Comparison of ENCODE assay signal across 12 mouse cellular contexts in the genomic region with DNA sequence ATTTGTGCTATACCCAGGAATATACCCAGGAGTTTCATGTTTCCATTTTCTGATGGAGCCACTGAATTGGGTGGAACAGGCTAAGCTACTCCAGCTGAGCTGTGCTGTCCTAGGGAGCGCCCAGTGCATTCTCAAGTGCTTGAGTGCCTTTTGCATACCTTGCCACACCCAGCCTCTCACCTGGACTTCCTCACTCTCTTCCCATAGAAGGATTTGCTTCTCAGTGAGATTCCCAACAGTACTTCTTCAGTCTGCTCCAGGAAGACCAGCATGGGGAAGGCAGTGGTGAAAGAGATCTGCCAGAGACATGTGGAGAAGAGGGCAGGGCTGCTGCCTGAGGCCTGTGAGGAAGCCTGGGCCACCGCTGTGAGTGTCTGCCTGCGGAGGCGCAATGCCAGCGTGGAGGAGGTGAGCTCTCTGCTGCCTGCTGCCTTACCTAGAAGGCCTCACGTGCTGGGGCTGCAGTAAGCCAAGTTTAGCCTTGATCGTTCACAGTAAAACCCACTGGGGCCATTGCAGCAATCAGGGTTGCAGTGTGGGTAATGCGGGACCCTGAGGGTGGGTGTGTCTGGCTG. TPM values are rescaled to one million over a fixed set of nuclear protein-coding genes. Genes with fewer than 3 reads are reported as not detected.
A peak's percentile ranks its signal among the peaks of the same experiment; 100 is the strongest.
DNase-seq lines count a peak whose midpoint lies in the region; ATAC-seq and TF ChIP-seq lines count a peak whose summit lies in the region.
"Had no signal": no experiment of that assay in that cellular context is flagged by ENCODE, and none has a peak within 500 bp of the region (broad histone marks: within the 10 kb centered on the region; RNA-seq: fewer than 3 reads in every experiment).

No protein-coding gene starts in this region.

- 0 out of 2 replicates have a peak, but pooled peaks have one; percentile 15 for TF ChIP-seq CTCF in stomach, postnatal 0 days (IDR thresholded peaks at IDR 0.05; ENCODE audit: low read depth)

- no peak overlapping the region for H3K4me2 ChIP-seq in stomach, postnatal 0 days (replicated peaks; ENCODE audit: low read depth)
- H3K4me2 ChIP-seq: forebrain, embryonic 15.5 days; kidney, embryonic 15.5 days had no signal

- no peak for TF ChIP-seq EP300 in stomach, postnatal 0 days (optimal IDR thresholded peaks at IDR 0.05)

- no peaks in the 10 kb centered on the region for H3K9me3 ChIP-seq in stomach, postnatal 0 days (ENCODE audit: control insufficient read depth, low read length)
- H3K9me3 ChIP-seq: forebrain, embryonic 15.5 days; hindbrain, embryonic 10.5 days; kidney, embryonic 15.5 days had no signal

- peaks cover 5% of the 10 kb centered on the region for H3K4me1 ChIP-seq in stomach, postnatal 0 days (replicated peaks; ENCODE audit: control insufficient read depth, insufficient read depth)
- H3K4me1 ChIP-seq: forebrain, embryonic 15.5 days had no signal

- peak; percentile 22 for DNase-seq in right cerebral cortex, adult 18-20 months
- DNase-seq in right cerebral cortex, postnatal 10 days (ENCODE audit: low spot score in 2 of 2), result no peak
- peak; percentile 61 to 83 for DNase-seq in cerebellum, postnatal 10 days
- peak; percentile 82 to 88 for DNase-seq in lung, adult 18-20 months
- DNase-seq in stomach, postnatal 0 days (ENCODE audit: low spot score), result peak; percentile 44
- no peak for DNase-seq in embryo, embryonic 10 days (ENCODE audit: low spot score)
- DNase-seq in thymus, postnatal 14 days, result no peak
- DNase-seq: heart, adult 11 months; right cerebral cortex, postnatal 4 days had no signal

- no peak overlapping the region for H3K9ac ChIP-seq in stomach, postnatal 0 days (ENCODE audit: low read length)
- H3K9ac ChIP-seq: forebrain, embryonic 15.5 days; kidney, embryonic 15.5 days had no signal

- 54% methylated on average over 8 of the region's 8 CpGs for WGBS in stomach, postnatal 0 days

- no peaks in the 10 kb centered on the region; the same call in 1 of the 2 replicates for H3K36me3 ChIP-seq in stomach, postnatal 0 days (ENCODE audit: control insufficient read depth, insufficient read depth, low read length)
- H3K36me3 ChIP-seq: forebrain, embryonic 15.5 days; hindbrain, embryonic 10.5 days; kidney, embryonic 15.5 days had no signal

- peak; percentile 33; the same call in 1 of the 2 replicates for ATAC-seq in stomach, postnatal 0 days (ENCODE audit: low FRiP score, low TSS enrichment)
- ATAC-seq: forebrain, embryonic 15.5 days had no signal

- H3K27ac ChIP-seq in stomach, postnatal 0 days (replicated peaks), result peak overlapping the region; percentile 71
- H3K27ac ChIP-seq: forebrain, embryonic 15.5 days; hindbrain, embryonic 10.5 days; kidney, embryonic 15.5 days had no signal

- no peaks in the 10 kb centered on the region for H3K27me3 ChIP-seq in stomach, postnatal 0 days (ENCODE audit: control insufficient read depth, insufficient read depth, low read length)
- H3K27me3 ChIP-seq: forebrain, embryonic 15.5 days; kidney, embryonic 15.5 days had no signal

- H3K4me3 ChIP-seq in stomach, postnatal 0 days (ENCODE audit: low read depth, low read length), result no peak overlapping the region
- H3K4me3 ChIP-seq: forebrain, embryonic 15.5 days; hindbrain, embryonic 10.5 days; kidney, embryonic 15.5 days had no signal

RNA-seq across cellular contexts. Expression of gene Tatdn2, which starts 10.2 kb away (rescaled TPM):
- 0.73 and 0.97 TPM in 2 replicates for polyA plus RNA-seq in stomach, postnatal 0 days (2015; fragmentation: Nextera tagmentation; extraction: Ambion mirVana)

RNA-seq across cellular contexts. Expression of gene Ghrl, which starts 33.0 kb away (rescaled TPM):
- polyA plus RNA-seq in stomach, postnatal 0 days (2015; fragmentation: Nextera tagmentation; extraction: Ambion mirVana), result 514 and 560 TPM in 2 replicates

RNA-seq across cellular contexts. Expression of gene Irak2, which starts 48.4 kb away (rescaled TPM):
- polyA plus RNA-seq in stomach, postnatal 0 days (2015; fragmentation: Nextera tagmentation; extraction: Ambion mirVana), result 9.6 and 10.2 TPM in 2 replicates

RNA-seq across cellular contexts. Expression of gene Sec13, which starts 53.9 kb away (rescaled TPM):
- polyA plus RNA-seq in stomach, postnatal 0 days (2015; fragmentation: Nextera tagmentation; extraction: Ambion mirVana), result 165 and 184 TPM in 2 replicates

Comparison
In these comparisons a context has a peak if more than half of its experiments do, and no peak if none do; other contexts are left out.
1. DNase-seq: peak in right cerebral cortex, adult 18-20 months (single experiment), cerebellum, postnatal 10 days (2 of 2), lung, adult 18-20 months (2 of 2) and stomach, postnatal 0 days (single experiment); none in right cerebral cortex, postnatal 10 days (0 of 2), embryo, embryonic 10 days (single experiment) and thymus, postnatal 14 days (single experiment).